Mouse (Mus musculus) urinary bladder, adult 2 months (tissue): ENCODE measurements around the gene Wasf3. TPM values are rescaled to one million over a fixed set of nuclear protein-coding genes. Genes with fewer than 3 reads are reported as not detected.
"Not testable (repeated sequence)": the region's sequence is repeated elsewhere in the genome, so short reads cannot be mapped to it uniquely, and the experiment has no call there.

Experiments
- DNase-seq: peaks from one replicate; pipeline ENCODE4 v3.0.0; 2022; ENCODE audit warnings: low spot score
- polyA plus RNA-seq: library from polyadenylated mRNA; depleted of rRNA; stranded (reverse); fragments of >200 nt; gene quantifications from 2 replicates; pipeline ENCODE4 v1.2.3, GENCODE M21; 2012; rRNA removed

The Wasf3 gene
- polyA plus RNA-seq, 1 experiment, result 3.0 TPM

GRCm38 (mm10) chr5:146446633-146447032, 61.8 kb downstream of the Wasf3 start:
- DNase-seq, result no peak

DNA sequence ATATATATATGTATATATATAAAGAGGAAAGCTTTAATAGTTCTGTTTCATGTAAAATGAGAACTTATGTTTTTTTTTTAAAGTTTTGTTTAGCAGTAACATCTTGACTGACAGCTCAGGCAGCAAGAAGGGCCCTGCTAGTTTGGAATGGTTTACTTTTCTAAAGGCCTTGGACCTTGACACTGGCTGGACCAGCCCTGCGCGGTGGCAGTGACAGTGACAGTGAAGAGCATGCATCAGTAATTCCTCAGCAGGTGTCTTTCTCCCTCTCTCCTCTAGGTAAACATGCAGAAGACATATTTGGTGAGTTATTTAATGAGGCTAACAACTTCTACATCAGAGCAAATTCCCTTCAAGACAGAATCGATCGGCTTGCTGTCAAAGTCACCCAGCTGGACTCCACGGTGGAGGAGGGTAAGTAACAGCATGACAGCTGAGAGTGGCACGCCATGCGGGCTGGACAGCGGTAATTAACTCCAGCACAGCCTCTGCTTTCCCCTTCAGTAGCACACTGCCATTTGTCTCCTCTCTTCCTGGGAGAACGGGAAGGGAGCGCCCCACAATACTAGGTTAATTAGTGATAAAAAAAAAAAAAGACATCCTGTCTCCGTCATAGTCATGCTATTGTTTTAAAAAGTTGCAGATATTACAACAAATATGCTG, 66.9 kb downstream of the Wasf3 start:
- no peak for DNase-seq

- DNase-seq, result no peak
Observed at GRCm38 (mm10) chr5:146453556-146453955, 68.8 kb downstream of the Wasf3 start.

- DNase-seq, result no peak
Observed at GRCm38 (mm10) chr5:146461612-146462011, 76.8 kb downstream of the Wasf3 start.

- DNase-seq, result no peak
Observed at GRCm38 (mm10) chr5:146466663-146467062, 81.9 kb downstream of the Wasf3 start.

- DNase-seq, result no peak
Observed at GRCm38 (mm10) chr5:146468311-146468710, 83.5 kb downstream of the Wasf3 start.

- no peak for DNase-seq
Observed at GRCm38 (mm10) chr5:146470821-146471220, 86.0 kb downstream of the Wasf3 start.

DNA sequence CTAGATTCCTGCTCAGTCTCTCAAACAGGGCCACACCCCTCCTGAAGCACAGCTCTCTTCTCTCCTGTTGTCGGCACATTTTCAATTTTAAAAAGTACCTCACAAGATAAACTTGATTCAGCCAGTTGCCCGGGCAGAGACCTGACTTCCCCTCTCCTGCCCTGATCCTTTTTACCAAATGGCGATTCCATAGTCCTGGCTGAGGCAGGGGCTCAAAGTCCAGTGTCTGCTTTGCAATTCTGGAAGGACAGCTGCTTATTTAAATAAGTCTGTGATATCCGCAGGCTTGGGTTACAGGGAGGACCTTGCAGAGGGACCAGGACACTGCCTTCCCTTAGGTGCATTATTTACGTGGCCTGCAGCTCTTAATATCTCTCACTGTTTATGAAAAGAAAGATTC, 86.5 kb downstream of the Wasf3 start:
- no peak for DNase-seq

- no peak for DNase-seq
Observed at GRCm38 (mm10) chr5:146471821-146472220, 87.0 kb downstream of the Wasf3 start.

GRCm38 (mm10) chr5:146479564-146479963, 94.8 kb downstream of the Wasf3 start:
- DNase-seq, result not testable (repeated sequence)

GRCm38 (mm10) chr5:146481665-146482064, 96.9 kb downstream of the Wasf3 start, which contains the start of gene Gm6408:
TSS of gene Gm6408 (plus strand) at chr5:146481965.
- DNase-seq, result not testable (repeated sequence)

DNA sequence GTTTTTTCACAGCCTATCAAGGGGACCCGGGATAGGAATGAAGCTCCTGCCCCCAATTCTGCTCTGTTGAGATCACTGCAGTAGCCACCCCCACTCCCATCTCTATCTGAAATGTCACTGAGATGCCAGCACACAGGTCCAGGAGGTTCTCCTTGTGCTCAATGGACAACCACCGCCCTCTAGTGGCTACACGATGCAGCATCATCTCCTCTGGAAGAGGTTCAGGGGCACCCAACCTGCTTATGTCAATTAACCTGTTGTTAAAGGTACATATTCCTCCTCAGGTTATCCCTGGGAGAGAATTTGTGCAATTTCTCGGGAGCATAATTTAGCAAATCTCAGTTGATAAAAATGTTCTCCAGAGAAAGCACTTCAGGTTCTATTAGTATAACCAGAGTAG, 104.2 kb downstream of the Wasf3 start:
- DNase-seq, result not testable (repeated sequence)

DNA sequence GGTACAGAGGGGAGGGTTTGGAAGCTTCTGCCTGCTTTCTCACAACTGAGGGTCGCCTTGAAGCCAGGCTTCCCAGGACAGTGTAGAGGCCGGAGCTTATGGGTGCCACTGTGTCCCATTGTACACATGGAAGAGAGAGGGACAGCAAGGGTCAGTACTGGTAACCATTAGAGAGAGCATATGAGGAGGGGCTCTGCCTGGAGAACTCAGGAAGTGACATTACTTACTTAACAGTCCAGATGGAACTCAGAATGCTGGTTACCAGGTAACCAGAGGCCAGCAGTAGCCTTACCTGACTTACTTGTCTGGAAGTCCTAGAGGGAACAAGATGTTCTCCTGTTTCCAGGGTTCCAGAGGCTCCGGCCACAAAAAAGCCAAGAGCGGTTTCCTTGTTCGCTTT, 106.3 kb downstream of the Wasf3 start, which contains the start of gene Gm6370:
Gene Gm6370, plus strand, starts transcription at position 301 of the 400 bp plus-strand sequence.
- DNase-seq, result not testable (repeated sequence)

DNA sequence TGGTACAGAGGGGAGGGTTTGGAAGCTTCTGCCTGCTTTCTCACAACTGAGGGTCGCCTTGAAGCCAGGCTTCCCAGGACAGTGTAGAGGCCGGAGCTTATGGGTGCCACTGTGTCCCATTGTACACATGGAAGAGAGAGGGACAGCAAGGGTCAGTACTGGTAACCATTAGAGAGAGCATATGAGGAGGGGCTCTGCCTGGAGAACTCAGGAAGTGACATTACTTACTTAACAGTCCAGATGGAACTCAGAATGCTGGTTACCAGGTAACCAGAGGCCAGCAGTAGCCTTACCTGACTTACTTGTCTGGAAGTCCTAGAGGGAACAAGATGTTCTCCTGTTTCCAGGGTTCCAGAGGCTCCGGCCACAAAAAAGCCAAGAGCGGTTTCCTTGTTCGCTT, 117.3 kb downstream of the Wasf3 start, which contains the start of gene 4930449I24Rik:
Gene 4930449I24Rik, plus strand, starts transcription at position 301 of the 400 bp plus-strand sequence.
- DNase-seq, result not testable (repeated sequence)

GRCm38 (mm10) chr5:146513823-146514222, 129.0 kb downstream of the Wasf3 start, which contains the start of gene Gm3402:
TSS of gene Gm3402 (plus strand) at chr5:146514123.
- DNase-seq, result not testable (repeated sequence)

Other genes with a start within 250 kb of the Wasf3 start
- gene Gm5565, start 224.4 kb upstream of the Wasf3 start, polyA plus RNA-seq, result not detected in 2 replicates
- gene Gm6309, start 214.3 kb upstream of the Wasf3 start, polyA plus RNA-seq, result not detected in 2 replicates
- 0.81 and 1.3 TPM in 2 replicates for gene 1700001J03Rik, start 199.7 kb upstream of the Wasf3 start, polyA plus RNA-seq
- 45.6 and 50.1 TPM in 2 replicates for gene Rnf6, start 163.4 kb upstream of the Wasf3 start, polyA plus RNA-seq
- 66.2 and 67.9 TPM in 2 replicates for gene Cdk8, start 153.8 kb upstream of the Wasf3 start, polyA plus RNA-seq
- gene Gm6408, start 97.0 kb downstream of the Wasf3 start, polyA plus RNA-seq, result not detected in 2 replicates
- gene Gm6370, start 106.4 kb downstream of the Wasf3 start, polyA plus RNA-seq, result not detected in 2 replicates
- not detected in 2 replicates for gene 4930449I24Rik, start 117.4 kb downstream of the Wasf3 start, polyA plus RNA-seq
- gene Gm3402, start 129.1 kb downstream of the Wasf3 start, polyA plus RNA-seq, result not detected in 2 replicates
- gene Gm3404, start 140.8 kb downstream of the Wasf3 start, polyA plus RNA-seq, result not detected in 2 replicates
- not detected in 2 replicates for gene Gm3409, start 152.7 kb downstream of the Wasf3 start, polyA plus RNA-seq
- not detected in 2 replicates for gene Gm3415, start 171.2 kb downstream of the Wasf3 start, polyA plus RNA-seq
- gene Gpr12, start 200.3 kb downstream of the Wasf3 start, polyA plus RNA-seq, result not detected in 2 replicates